Mouse (Mus musculus) v-Abl transformed pro-B cells (cell line): Measurements from ENCODE around the gene Notch4.

ENCODE experiments used
- in situ Hi-C, 2 experiments: fragments of 400-800 bp; cut with MboI; formaldehyde crosslinking; loops; one replicate each; pipeline ENCODE4 v1.15.1; 2025; ENCODE audit not compliant: unreplicated experiment in 2 of 2

Gene Notch4

DNA sequence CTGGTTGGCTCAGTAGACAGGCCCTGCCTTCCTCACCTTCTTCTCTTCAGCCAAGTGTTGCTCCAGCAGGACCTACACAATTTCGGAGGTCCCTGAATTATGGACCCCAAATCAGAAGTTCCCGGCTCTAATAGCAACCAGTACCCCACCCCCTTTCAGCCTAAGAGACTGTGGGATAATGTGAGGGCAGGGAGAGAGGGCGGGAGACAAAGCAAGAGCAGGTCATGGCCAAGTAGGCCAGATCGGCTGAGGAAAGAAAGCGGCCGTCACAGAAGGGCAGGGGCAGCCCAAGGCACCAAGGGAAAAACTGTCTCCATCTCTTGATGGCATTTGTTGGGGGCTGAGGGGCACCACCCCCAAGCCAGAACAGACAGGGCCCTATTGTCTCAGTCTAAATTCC is 51.8 kb downstream of the Notch4 start, which contains the start of gene Egfl8:
TSS of gene Egfl8 (minus strand) at position 101 of the 400 bp plus-strand sequence.
- in situ Hi-C loops = loop anchor here (5.0 kb wide), 2 partner anchors 49 to 174 kb away; no protein-coding TSS in a partner anchor

- in situ Hi-C loops = loop anchor here (5.0 kb wide), 2 partner anchors 52 to 177 kb away; no protein-coding TSS in a partner anchor
Observed at GRCm38 (mm10) chr17:34618999-34619398, 54.9 kb downstream of the Notch4 start.

- in situ Hi-C loops = no loop called here
Observed at GRCm38 (mm10) chr17:34621006-34621405, 56.9 kb downstream of the Notch4 start.

- in situ Hi-C loops = no loop called here
Observed at GRCm38 (mm10) chr17:34623161-34623560, 59.1 kb downstream of the Notch4 start.

- in situ Hi-C loops = loop anchor here (5.0 to 25.0 kb wide), 2 partner anchors 87 to 312 kb away; partner anchors contain the start of gene Neu1 (in 1 of the 2)
Observed at GRCm38 (mm10) chr17:34624981-34625380, 60.9 kb downstream of the Notch4 start.

- in situ Hi-C loops = loop anchor here (5.0 to 25.0 kb wide), 2 partner anchors 86 to 311 kb away; partner anchors contain the start of gene Neu1 (in 1 of the 2)
Observed at GRCm38 (mm10) chr17:34626062-34626772, 62.1 kb downstream of the Notch4 start.

- in situ Hi-C loops = loop anchor here (5.0 to 25.0 kb wide), 2 partner anchors 86 to 311 kb away; partner anchors contain the start of gene Neu1 (in 1 of the 2)
Observed at GRCm38 (mm10) chr17:34626773-34627092, 62.7 kb downstream of the Notch4 start.

DNA sequence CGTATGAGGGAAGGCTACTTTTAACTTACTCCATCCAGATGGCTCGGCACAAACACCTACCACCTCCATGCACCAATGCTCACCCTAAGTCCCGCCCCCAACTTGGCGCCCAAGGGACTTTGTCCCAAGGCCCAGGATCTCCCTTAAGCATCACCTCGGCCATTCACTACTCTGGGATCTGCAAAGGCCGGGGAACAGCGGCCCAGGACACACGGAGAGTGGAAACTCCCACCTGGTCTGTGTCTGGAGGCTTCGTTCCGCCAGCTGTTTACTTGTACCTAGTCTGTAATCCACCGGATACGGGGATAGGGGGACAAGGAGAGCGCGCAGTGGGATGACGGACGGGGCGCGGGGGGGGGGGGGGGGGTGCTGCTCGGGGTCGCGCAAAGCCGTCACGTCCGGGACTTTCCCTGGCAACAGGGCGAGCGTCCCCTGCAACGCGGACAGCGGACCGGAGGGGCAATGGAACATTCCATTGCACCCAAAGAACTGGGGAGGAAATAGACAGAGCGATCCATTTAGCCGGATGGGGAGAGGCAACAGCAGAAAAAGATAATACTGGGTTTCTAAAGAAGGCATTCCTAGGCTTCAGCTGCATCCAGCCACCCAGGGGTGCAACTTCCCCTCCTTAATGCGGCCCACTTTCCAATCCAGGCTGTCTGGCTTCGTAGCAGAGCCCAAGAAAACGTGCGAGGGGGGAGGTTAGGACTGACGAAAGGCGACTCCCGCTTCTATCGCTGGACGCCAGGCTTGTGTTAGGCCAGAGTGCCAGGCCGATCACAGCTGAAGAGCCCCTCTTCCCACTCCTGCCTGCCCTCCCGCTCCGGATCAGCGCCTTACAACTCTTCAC is 63.2 kb downstream of the Notch4 start:
- in situ Hi-C loops = loop anchor here (5.0 to 25.0 kb wide), 2 partner anchors 85 to 310 kb away; partner anchors contain the start of gene Neu1 (in 1 of the 2)

GRCm38 (mm10) chr17:34627943-34628643 is 64.0 kb downstream of the Notch4 start, which contains the start of gene Ppt2:
Ppt2 (minus strand) TSS chr17:34628510.
- in situ Hi-C loops = loop anchor here (5.0 to 25.0 kb wide), 2 partner anchors 84 to 309 kb away; partner anchors contain the start of gene Neu1 (in 1 of the 2)

DNA sequence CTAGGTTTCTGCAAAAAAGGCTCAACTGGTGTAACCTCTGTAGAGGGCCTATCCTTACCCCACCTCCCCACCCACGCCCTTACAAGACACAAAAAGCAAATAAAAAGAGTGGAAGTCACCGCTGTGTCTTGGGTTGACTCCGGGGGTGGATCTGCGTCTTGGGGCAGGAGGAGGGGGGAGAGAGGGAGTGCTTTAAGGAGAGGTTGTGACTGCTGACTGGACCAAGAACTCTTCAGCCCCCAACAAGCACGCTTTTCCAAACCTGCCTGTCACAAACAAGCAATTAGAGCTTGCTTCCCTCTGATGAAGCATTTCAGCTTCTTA is 64.5 kb downstream of the Notch4 start:
- in situ Hi-C loops = loop anchor here (5.0 to 25.0 kb wide), 2 partner anchors 84 to 309 kb away; partner anchors contain the start of gene Neu1 (in 1 of the 2)

DNA sequence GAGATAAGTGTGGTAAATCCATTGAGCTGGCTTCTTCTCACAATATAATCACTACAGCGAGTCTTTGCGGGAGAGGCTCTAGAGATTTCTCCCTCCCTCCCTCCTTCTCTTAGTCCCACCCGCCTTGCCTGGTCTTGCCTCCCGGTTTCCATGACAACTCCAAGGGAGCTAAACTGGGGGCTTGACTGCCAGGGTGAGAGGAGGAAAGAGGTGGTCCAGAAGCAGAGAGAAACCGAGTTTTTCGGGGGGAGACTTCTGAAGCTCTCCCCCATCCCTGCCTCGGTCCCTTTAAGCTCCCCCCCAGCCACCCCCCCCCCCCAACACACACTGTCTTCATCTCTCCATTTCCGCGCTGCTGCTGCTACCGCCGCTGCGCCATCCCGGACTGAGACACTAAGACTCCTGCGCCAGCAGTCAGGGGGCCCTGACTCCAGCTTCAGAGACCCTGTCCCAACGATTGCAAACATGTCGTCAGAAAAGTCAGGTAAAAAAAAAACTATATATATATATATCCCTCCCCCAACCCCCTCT is 65.2 kb downstream of the Notch4 start, which contains the start of gene Prrt1:
TSS of gene Prrt1 (plus strand) at position 313 of the 531 bp plus-strand sequence.
- in situ Hi-C loops = loop anchor here (5.0 to 25.0 kb wide), 2 partner anchors 83 to 308 kb away; partner anchors contain the start of gene Neu1 (in 1 of the 2)

GRCm38 (mm10) chr17:34629796-34630603 is 65.9 kb downstream of the Notch4 start:
- in situ Hi-C loops = loop anchor here (5.0 to 25.0 kb wide), 2 partner anchors 82 to 307 kb away; partner anchors contain the start of gene Neu1 (in 1 of the 2)

GRCm38 (mm10) chr17:34630761-34631301 is 66.8 kb downstream of the Notch4 start:
- in situ Hi-C loops = loop anchor here in 1 of 2 experiments (25.0 kb wide), 1 partner anchor 306 kb away; the partner anchor contains the start of gene Neu1

DNA sequence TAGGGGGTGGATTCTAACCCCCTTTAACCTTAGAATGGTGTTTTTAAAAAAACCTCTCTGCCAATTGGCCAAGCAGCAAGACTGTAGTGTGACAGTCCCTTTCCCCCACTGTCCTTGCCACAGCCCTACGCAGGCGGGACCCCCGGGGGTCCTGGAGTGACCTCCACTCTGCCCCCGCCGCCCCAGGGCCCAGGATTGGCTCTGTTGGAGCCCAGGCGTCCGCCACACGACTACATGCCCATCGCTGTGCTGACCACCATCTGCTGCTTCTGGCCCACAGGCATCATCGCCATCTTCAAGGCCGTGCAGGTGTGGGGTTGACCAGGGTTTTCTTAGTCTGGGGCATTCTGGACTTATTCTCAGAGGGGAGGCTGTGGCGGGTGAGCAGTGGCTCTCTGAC is 67.6 kb downstream of the Notch4 start:
- in situ Hi-C loops = loop anchor here in 1 of 2 experiments (25.0 kb wide), 1 partner anchor 306 kb away; the partner anchor contains the start of gene Neu1

GRCm38 (mm10) chr17:34632261-34632691 is 68.2 kb downstream of the Notch4 start:
- in situ Hi-C loops = loop anchor here in 1 of 2 experiments (25.0 kb wide), 1 partner anchor 305 kb away; the partner anchor contains the start of gene Neu1

- in situ Hi-C loops = loop anchor here in 1 of 2 experiments (25.0 kb wide), 1 partner anchor 302 kb away; the partner anchor contains the start of gene Neu1
Observed at GRCm38 (mm10) chr17:34635671-34636070, 71.6 kb downstream of the Notch4 start.

DNA sequence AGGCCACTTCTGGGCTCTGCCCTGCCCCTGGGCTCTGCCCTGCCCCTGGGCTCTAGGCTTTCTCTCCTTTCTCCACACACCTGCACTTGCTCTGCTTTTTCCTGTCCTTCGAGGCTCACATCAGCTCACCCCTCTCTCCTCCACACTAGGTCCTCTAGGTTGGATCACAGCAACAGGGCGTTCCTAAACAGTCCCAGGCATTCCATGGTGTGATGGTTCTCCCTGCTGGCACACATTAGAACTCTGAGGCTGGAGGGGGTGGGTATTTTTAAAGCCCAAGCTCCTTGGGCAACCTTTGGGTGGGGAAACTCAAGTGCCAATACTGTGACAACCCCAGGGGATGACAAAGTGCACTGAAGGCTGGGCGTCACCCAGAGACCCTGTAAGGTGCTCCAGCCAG is 73.4 kb downstream of the Notch4 start:
- in situ Hi-C loops = loop anchor here in 1 of 2 experiments (25.0 kb wide), 1 partner anchor 300 kb away; the partner anchor contains the start of gene Neu1
